Mouse (Mus musculus): Measurements from ENCODE around the gene Kif12. TPM values are rescaled to one million over a fixed set of nuclear protein-coding genes. Genes with fewer than 3 reads are reported as not detected.

The Kif12 gene
- not detected for polyA plus RNA-seq (2014; fragmentation: Illumina TruSeq; extraction: RNeasy Lipid Tissue Mini Kit (QIAGEN cat#74804); ENCODE audit: low replicate concordance)

DNA sequence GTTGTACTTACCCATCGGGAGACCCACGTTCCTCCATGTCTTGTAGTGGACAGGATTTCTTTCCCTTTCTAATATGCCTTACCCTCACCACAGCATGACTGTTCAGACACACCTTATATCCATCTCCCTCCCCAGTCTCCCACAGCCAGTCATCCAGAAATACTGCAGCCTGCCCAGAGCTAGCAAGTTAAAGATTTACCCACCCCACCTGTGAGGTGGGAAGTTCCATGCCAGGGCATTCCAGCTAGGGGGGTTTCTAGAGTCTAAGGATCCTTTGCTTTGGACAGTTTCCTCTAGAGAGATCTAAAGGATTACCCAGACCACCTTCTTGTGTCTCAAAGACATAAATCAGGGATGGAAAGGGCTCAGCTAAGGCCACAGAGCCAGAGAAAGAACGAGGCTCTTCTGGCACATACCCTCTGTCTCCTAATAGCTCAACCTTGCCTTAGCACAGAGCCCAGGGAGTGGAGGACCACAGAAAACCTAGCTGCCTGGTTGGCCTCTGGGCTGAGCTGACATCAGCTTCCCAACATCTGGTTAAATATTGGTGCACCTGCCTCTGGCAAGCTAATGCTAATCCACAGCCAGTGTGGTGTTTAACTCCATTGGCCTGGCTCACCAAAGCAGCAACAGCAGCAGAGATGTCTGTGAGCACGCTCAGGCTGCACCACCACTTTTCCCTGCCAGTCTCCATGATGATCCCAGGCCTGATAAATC, at the start of gene Kif12:
Gene Kif12 (minus strand): TSS at position 163 of the 717 bp plus-strand sequence.

DNA sequence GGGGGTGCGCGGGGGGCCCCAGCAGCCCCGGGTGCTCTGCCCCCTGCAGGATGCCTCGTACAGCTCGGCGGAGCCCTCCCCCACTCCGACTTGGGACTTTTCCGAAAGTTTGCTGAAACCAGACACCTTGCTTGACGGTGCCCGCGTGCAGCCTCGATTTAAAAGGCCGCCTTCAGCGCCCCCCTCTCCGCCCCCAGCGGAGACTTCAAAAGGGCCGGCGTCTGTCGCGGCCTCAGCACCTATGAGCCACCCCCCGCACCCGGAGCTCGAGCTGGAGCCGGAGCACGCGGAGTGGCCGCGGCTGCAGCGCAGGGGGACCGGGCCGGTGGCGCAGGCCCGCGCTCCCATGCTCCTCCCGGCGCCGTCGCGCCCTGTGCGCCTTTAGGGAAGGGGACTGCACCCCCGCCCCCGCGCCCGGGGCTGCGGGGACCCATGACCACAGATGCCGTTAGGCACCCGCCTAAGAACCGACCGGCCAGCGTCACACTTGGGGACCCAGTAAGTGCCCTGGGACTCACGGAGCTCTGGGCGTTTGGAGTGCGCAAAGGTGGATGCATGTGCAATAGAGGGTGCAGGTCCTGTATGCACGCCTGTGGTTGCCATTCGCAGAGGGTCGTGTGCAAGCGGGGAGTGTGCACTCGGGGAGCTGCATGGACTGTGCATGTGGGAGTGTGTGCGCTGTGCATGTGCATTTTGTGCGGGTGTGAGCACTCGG, 42.1 kb upstream of the Kif12 start, which contains the start of gene Col27a1:
Gene Col27a1 (plus strand): TSS at position 98 of the 715 bp plus-strand sequence.

DNA sequence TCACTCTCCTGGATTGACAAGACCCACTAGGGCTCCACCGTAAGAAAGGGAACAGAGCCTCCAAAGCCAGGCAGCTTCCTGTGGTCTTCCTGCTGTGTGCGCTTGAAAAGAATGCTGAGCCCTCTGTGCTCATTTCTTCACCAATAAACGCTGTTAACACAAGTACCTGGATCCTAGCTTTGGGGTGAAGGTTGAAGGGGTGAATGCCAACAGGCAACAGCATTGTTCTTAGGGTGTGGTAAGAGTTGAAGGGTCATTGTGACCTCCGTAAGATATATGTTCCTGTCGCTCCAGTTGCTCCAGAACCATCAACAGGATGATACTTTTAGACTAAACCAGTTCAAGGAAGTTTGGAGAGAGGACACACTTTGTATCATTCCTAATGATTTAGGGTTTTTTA, 17.2 kb downstream of the Kif12 start, which contains the start of gene Ambp:
Gene Ambp (minus strand): TSS at position 101 of the 400 bp plus-strand sequence.

Other genes with a start within 250 kb of the Kif12 start
- gene Zfp618, start 206.6 kb downstream of the Kif12 start, polyA plus RNA-seq (2014; fragmentation: Illumina TruSeq; extraction: RNeasy Lipid Tissue Mini Kit (QIAGEN cat#74804); ENCODE audit: low replicate concordance), result 0.37 TPM
- 1.6 TPM for gene Ambp, start 17.3 kb downstream of the Kif12 start, polyA plus RNA-seq (2014; fragmentation: Illumina TruSeq; extraction: RNeasy Lipid Tissue Mini Kit (QIAGEN cat#74804); ENCODE audit: low replicate concordance)
- 1.5 TPM for gene Col27a1, start 41.9 kb upstream of the Kif12 start, polyA plus RNA-seq (2014; fragmentation: Illumina TruSeq; extraction: RNeasy Lipid Tissue Mini Kit (QIAGEN cat#74804); ENCODE audit: low replicate concordance)
- 4.9 TPM for gene Orm1, start 172.4 kb upstream of the Kif12 start, polyA plus RNA-seq (2014; fragmentation: Illumina TruSeq; extraction: RNeasy Lipid Tissue Mini Kit (QIAGEN cat#74804); ENCODE audit: low replicate concordance)
- not detected for gene Orm3, start 184.0 kb upstream of the Kif12 start, polyA plus RNA-seq (2014; fragmentation: Illumina TruSeq; extraction: RNeasy Lipid Tissue Mini Kit (QIAGEN cat#74804); ENCODE audit: low replicate concordance)
- gene Orm2, start 190.3 kb upstream of the Kif12 start, polyA plus RNA-seq (2014; fragmentation: Illumina TruSeq; extraction: RNeasy Lipid Tissue Mini Kit (QIAGEN cat#74804); ENCODE audit: low replicate concordance), result not detected
- gene Akna, start 231.2 kb upstream of the Kif12 start, polyA plus RNA-seq (2014; fragmentation: Illumina TruSeq; extraction: RNeasy Lipid Tissue Mini Kit (QIAGEN cat#74804); ENCODE audit: low replicate concordance), result 0.30 TPM